ENCODE assay signal across 15 mouse cellular contexts in the genomic region with DNA sequence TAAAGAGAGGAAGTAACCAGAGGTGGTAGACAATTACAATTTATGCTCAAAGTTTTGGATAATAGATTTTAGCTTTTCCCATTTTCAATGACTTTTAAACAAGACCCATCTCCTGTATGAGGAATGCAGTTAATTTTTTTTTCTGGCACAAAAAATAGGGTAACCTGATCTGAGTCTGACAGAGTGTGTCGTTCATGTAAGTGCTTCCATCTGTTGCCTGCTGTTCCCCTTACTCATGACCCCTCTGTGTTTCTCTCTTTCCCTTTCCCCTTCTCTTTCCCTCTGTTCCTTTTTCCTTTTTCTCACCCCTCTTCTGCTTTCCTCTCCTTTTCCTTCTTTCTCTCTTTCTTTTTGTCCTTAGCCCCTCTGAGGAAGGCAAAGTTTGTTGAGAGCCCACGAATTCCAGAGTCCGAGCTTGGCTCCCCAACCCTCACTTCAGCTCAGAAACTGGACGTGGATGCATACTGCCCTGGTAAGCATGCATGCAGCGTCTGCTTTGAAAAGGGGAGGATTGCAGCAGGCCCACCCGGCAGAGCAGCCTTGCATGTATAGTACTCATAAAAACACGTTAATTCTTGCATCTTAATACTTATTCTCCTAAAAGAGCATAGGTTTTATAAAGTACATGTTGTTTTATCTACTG.
DNase-seq lines count a peak whose midpoint lies in the region; ATAC-seq and TF ChIP-seq lines count a peak whose summit lies in the region.
"Had no signal": no experiment of that assay in that cellular context is flagged by ENCODE, and none has a peak within 500 bp of the region (broad histone marks: within the 10 kb centered on the region; RNA-seq: fewer than 3 reads in every experiment).

No protein-coding gene starts in this region.

- H3K4me1 ChIP-seq in heart, embryonic 13.5 days = peaks cover 8% of the 10 kb centered on the region
- 0 out of 2 replicates have a peak, but pooled peaks cover 4% of the 10 kb centered on the region for H3K4me1 ChIP-seq in heart, embryonic 10.5 days
- H3K4me1 ChIP-seq in embryonic facial prominence, embryonic 11.5 days (ENCODE audit: control insufficient read depth, insufficient read depth, low read length) = no peaks in the 10 kb centered on the region; the same call in 1 of the 2 replicates
- peaks cover 20% of the 10 kb centered on the region for H3K4me1 ChIP-seq in hindbrain, embryonic 14.5 days (replicated peaks; ENCODE audit: control insufficient read depth, insufficient read depth, low read length)
- peaks cover 3% of the 10 kb centered on the region; the same call in 1 of the 2 replicates for H3K4me1 ChIP-seq in midbrain, postnatal 0 days (ENCODE audit: insufficient read depth, low read length)
- H3K4me1 ChIP-seq in thymus, adult 2 months (replicated peaks; ENCODE audit: control insufficient read depth, insufficient read depth, low read length) = no peaks in the 10 kb centered on the region; the same call in 1 of the 2 replicates

- H3K36me3 ChIP-seq in heart, embryonic 13.5 days = no peaks in the 10 kb centered on the region
- H3K36me3 ChIP-seq in heart, embryonic 10.5 days = no peaks in the 10 kb centered on the region
- H3K36me3 ChIP-seq in embryonic facial prominence, embryonic 11.5 days (replicated peaks; ENCODE audit: control insufficient read depth, insufficient read depth, low read depth, low read length) = no peaks in the 10 kb centered on the region
- H3K36me3 ChIP-seq in hindbrain, embryonic 14.5 days (replicated peaks; ENCODE audit: control insufficient read depth, insufficient read depth) = no peaks in the 10 kb centered on the region
- no peaks in the 10 kb centered on the region for H3K36me3 ChIP-seq in midbrain, postnatal 0 days (ENCODE audit: insufficient read depth, low read length)
- H3K36me3 ChIP-seq in thymus, adult 2 months (ENCODE audit: control insufficient read depth, insufficient read depth, low read length) = no peaks in the 10 kb centered on the region

- H3K4me3 ChIP-seq in heart, embryonic 13.5 days = no peak overlapping the region
- no peak overlapping the region for H3K4me3 ChIP-seq in heart, embryonic 10.5 days
- peak overlapping the region; percentile 7; the same call in 1 of the 2 replicates for H3K4me3 ChIP-seq in embryonic facial prominence, embryonic 11.5 days (ENCODE audit: low read depth, low read length)
- H3K4me3 ChIP-seq in hindbrain, embryonic 14.5 days (replicated peaks; ENCODE audit: low read length) = no peak overlapping the region
- H3K4me3 ChIP-seq in midbrain, postnatal 0 days (ENCODE audit: low read depth, low read length) = no peak overlapping the region
- H3K4me3 ChIP-seq in thymus, adult 2 months (ENCODE audit: control insufficient read depth, insufficient read depth, low read length) = no peak overlapping the region

- ATAC-seq in heart, embryonic 13.5 days (ENCODE audit: extremely low read depth, insufficient number of reproducible peaks, low FRiP score, low TSS enrichment) = no peak
- 0 out of 2 replicates have a peak, but pooled peaks have one; percentile 70 for ATAC-seq in embryonic facial prominence, embryonic 11.5 days (replicated peaks; ENCODE audit: insufficient number of reproducible peaks, low FRiP score, low TSS enrichment, low read depth)
- ATAC-seq in hindbrain, embryonic 14.5 days (ENCODE audit: low FRiP score) = no peak
- no peak for ATAC-seq in midbrain, postnatal 0 days (ENCODE audit: low FRiP score)
- ATAC-seq: Patski had no signal

- no peak for TF ChIP-seq CTCF in midbrain, postnatal 0 days (IDR thresholded peaks at IDR 0.05)
- no peak for TF ChIP-seq CTCF in thymus, adult 2 months (IDR thresholded peaks at IDR 0.05; ENCODE audit: borderline replicate concordance, control insufficient read depth, extremely low read depth, insufficient read depth, low read length, poor library complexity)

- DNase-seq in heart, embryonic 10.5 days (ENCODE audit: low spot score) = no peak
- DNase-seq in embryonic facial prominence, embryonic 11.5 days (ENCODE audit: low spot score) = peak; percentile 78
- no peak for DNase-seq in hindbrain, embryonic 14.5 days (ENCODE audit: low spot score)
- DNase-seq in midbrain, postnatal 0 days (ENCODE audit: low spot score) = no peak
- no peak for DNase-seq in thymus, adult 2 months
- DNase-seq in cerebellum, adult 8-10 months = no peak
- no peak for DNase-seq in thymus, postnatal 36 days
- DNase-seq: adrenal gland, postnatal 36 days; B cell, adult 2 months; cerebellum, postnatal 36 days; gastrocnemius, postnatal 10 days; heart, postnatal 14 days; lung, adult 18-20 months had no signal

- no peaks in the 10 kb centered on the region for H3K27me3 ChIP-seq in heart, embryonic 13.5 days (replicated peaks)
- no peaks in the 10 kb centered on the region for H3K27me3 ChIP-seq in heart, embryonic 10.5 days (ENCODE audit: insufficient read depth, poor library complexity, severe bottlenecking)
- H3K27me3 ChIP-seq in embryonic facial prominence, embryonic 11.5 days (ENCODE audit: control insufficient read depth, insufficient read depth, low read length) = no peaks in the 10 kb centered on the region
- no peaks in the 10 kb centered on the region for H3K27me3 ChIP-seq in hindbrain, embryonic 14.5 days (ENCODE audit: control insufficient read depth, insufficient read depth, low read length)
- H3K27me3 ChIP-seq in midbrain, postnatal 0 days (ENCODE audit: insufficient read depth, low read length) = no peaks in the 10 kb centered on the region
- H3K27me3 ChIP-seq in thymus, adult 2 months (ENCODE audit: control insufficient read depth, insufficient read depth, low read length) = no peaks in the 10 kb centered on the region
- H3K27me3 ChIP-seq: Patski had no signal

- WGBS in heart, embryonic 13.5 days = 62% methylated on average over 7 of the region's 7 CpGs
- 59% methylated on average over 7 of the region's 7 CpGs for WGBS in heart, embryonic 10.5 days
- WGBS in embryonic facial prominence, embryonic 11.5 days = 11% methylated on average over 7 of the region's 7 CpGs
- 14% methylated on average over 7 of the region's 7 CpGs for WGBS in hindbrain, embryonic 14.5 days
- WGBS in midbrain, postnatal 0 days = 19% methylated on average over 7 of the region's 7 CpGs
- 89% methylated on average over 7 of the region's 7 CpGs for WGBS in thymus, adult 2 months

- no peaks in the 10 kb centered on the region for H3K9me3 ChIP-seq in heart, embryonic 13.5 days
- no peaks in the 10 kb centered on the region for H3K9me3 ChIP-seq in heart, embryonic 10.5 days
- no peaks in the 10 kb centered on the region for H3K9me3 ChIP-seq in embryonic facial prominence, embryonic 11.5 days (replicated peaks; ENCODE audit: control insufficient read depth, low read length)
- H3K9me3 ChIP-seq in hindbrain, embryonic 14.5 days (ENCODE audit: control insufficient read depth, low read length) = no peaks in the 10 kb centered on the region
- H3K9me3 ChIP-seq in midbrain, postnatal 0 days (ENCODE audit: low read length) = no peaks in the 10 kb centered on the region

- H3K27ac ChIP-seq in heart, embryonic 13.5 days (replicated peaks) = 0 out of 2 replicates have a peak overlapping the region, but pooled peaks have one; percentile 20
- H3K27ac ChIP-seq in heart, embryonic 10.5 days = no peak overlapping the region
- H3K27ac ChIP-seq in embryonic facial prominence, embryonic 11.5 days (replicated peaks; ENCODE audit: low read depth, low read length) = peak overlapping the region; percentile 80
- peak overlapping the region; percentile 36; the same call in 1 of the 2 replicates for H3K27ac ChIP-seq in hindbrain, embryonic 14.5 days
- H3K27ac ChIP-seq in midbrain, postnatal 0 days (ENCODE audit: low read depth, low read length) = peak overlapping the region; percentile 43
- no peak overlapping the region for H3K27ac ChIP-seq in thymus, adult 2 months (ENCODE audit: control insufficient read depth, insufficient read depth, low read length)

- H3K4me2 ChIP-seq in heart, embryonic 13.5 days = no peak overlapping the region
- peak overlapping the region; percentile 27; the same call in 1 of the 2 replicates for H3K4me2 ChIP-seq in embryonic facial prominence, embryonic 11.5 days (ENCODE audit: low read depth, low read length)
- H3K4me2 ChIP-seq in hindbrain, embryonic 14.5 days (replicated peaks) = no peak overlapping the region
- no peak overlapping the region for H3K4me2 ChIP-seq in midbrain, postnatal 0 days (ENCODE audit: low read depth, low read length, poor library complexity, severe bottlenecking)

- no peak for TF ChIP-seq POLR2A in thymus, adult 2 months (IDR thresholded peaks at IDR 0.05; ENCODE audit: control insufficient read depth, extremely low read depth, insufficient read depth, low read length, poor library complexity)

- H3K9ac ChIP-seq in heart, embryonic 13.5 days = no peak overlapping the region
- H3K9ac ChIP-seq in embryonic facial prominence, embryonic 11.5 days (replicated peaks; ENCODE audit: low read length) = 0 out of 2 replicates have a peak overlapping the region, but pooled peaks have one; percentile 32
- no peak overlapping the region for H3K9ac ChIP-seq in hindbrain, embryonic 14.5 days
- no peak overlapping the region for H3K9ac ChIP-seq in midbrain, postnatal 0 days (replicated peaks; ENCODE audit: low read length, poor library complexity, severe bottlenecking)

Comparison
In these comparisons a context has a peak if more than half of its experiments do, and no peak if none do; other contexts are left out.
1. H3K27ac ChIP-seq: peak in heart, embryonic 13.5 days (single experiment), embryonic facial prominence, embryonic 11.5 days (single experiment), hindbrain, embryonic 14.5 days (single experiment) and midbrain, postnatal 0 days (single experiment); none in heart, embryonic 10.5 days (single experiment) and thymus, adult 2 months (single experiment).